Mouse (Mus musculus) forebrain, embryonic 14.5 days (tissue): ENCODE results near the gene Serpini1. TPM values are rescaled to one million over a fixed set of nuclear protein-coding genes. Genes with fewer than 3 reads are reported as not detected.

ENCODE experiments used
- ATAC-seq: fragments of 200-750 bp; cut with Nextera tagmentation; 2 replicates; pipeline ENCODE4 v1.8.0; 2017; ENCODE audit warnings: mild to moderate bottlenecking, moderate library complexity
- DNase-seq: peaks from one replicate; pipeline ENCODE4 v3.0.0-alpha.2; 2015; ENCODE audit warnings: low spot score
- H3K27ac ChIP-seq: fragments of 300-500 bp; sonication (generic); 2 replicates; pipeline ENCODE4 v1.5.1; 2014; ENCODE audit warnings: low read depth, mild to moderate bottlenecking, control low read depth, low read length, moderate library complexity
- H3K27me3 ChIP-seq: fragments of 300-500 bp; sonication (generic); replicated peaks from 2 replicates; pipeline ENCODE4 v1.6.1; 2014; ENCODE audit warnings: low read length, control low read depth, mixed read lengths; ENCODE audit not compliant: control insufficient read depth, insufficient read depth
- H3K36me3 ChIP-seq: fragments of 300-500 bp; sonication (generic); 2 replicates; pipeline ENCODE4 v1.6.1; 2014; ENCODE audit warnings: low read length, control low read depth; ENCODE audit not compliant: control insufficient read depth, insufficient read depth
- H3K4me1 ChIP-seq: fragments of 300-500 bp; sonication (generic); 2 replicates; pipeline ENCODE4 v1.6.1; 2014; ENCODE audit warnings: antibody characterized with exemption, low read length, control low read depth; ENCODE audit not compliant: control insufficient read depth, insufficient read depth
- H3K4me2 ChIP-seq: fragments of 300-500 bp; sonication (generic); 2 replicates; pipeline ENCODE4 v1.6.1; 2014; ENCODE audit warnings: mild to moderate bottlenecking, control low read depth, low read length
- H3K4me3 ChIP-seq: fragments of 300-500 bp; sonication (generic); 2 replicates; pipeline ENCODE4 v1.5.1; 2014; ENCODE audit warnings: low read depth, low read length, control low read depth
- H3K9ac ChIP-seq: fragments of 300-500 bp; sonication (generic); 2 replicates; pipeline ENCODE4 v1.6.1; 2014; ENCODE audit warnings: mild to moderate bottlenecking, low read length, control low read depth, moderate library complexity
- H3K9me3 ChIP-seq: fragments of 300-500 bp; sonication (generic); replicated peaks from 2 replicates; pipeline ENCODE4 v1.6.1; 2016; ENCODE audit warnings: low read length, control low read depth, mixed read lengths; ENCODE audit not compliant: control insufficient read depth
- WGBS: fragments of 180-500 bp; shearing (Covaris S2); extraction: QIAGEN DNeasy Blood & Tissue Kit; methylation state at CpG from one replicate; pipeline ENCODE4 v1.1.7; 2014; 5-methylcytosine and 5-hydroxymethylcytosine counted together
- polyA plus RNA-seq: library from polyadenylated mRNA; unstranded; fragments of >200 nt; fragmentation: Nextera tagmentation; extraction: Ambion mirVana; gene quantifications from 2 replicates; pipeline ENCODE4 v1.2.1, GENCODE M21; 2014

The Serpini1 gene
- polyA plus RNA-seq, 1 experiment from 2014 or later = 119 TPM

- Histone ChIP-seq H3K9me3 (no peaks in the 10 kb centered on the region), H3K4me2 (no peak overlapping the region), H3K4me3 (no peak overlapping the region), H3K27me3 (no peaks in the 10 kb centered on the region), H3K36me3 (no peaks in the 10 kb centered on the region), H3K4me1 (peaks cover 4% of the 10 kb centered on the region; the same call in 1 of the 2 replicates), H3K9ac (no peak overlapping the region), H3K27ac (no peak overlapping the region)
- ATAC-seq (no peak), DNase-seq (no peak)
Observed at GRCm38 (mm10) chr3:75551248-75551647, 6.1 kb upstream of the Serpini1 start.

DNA sequence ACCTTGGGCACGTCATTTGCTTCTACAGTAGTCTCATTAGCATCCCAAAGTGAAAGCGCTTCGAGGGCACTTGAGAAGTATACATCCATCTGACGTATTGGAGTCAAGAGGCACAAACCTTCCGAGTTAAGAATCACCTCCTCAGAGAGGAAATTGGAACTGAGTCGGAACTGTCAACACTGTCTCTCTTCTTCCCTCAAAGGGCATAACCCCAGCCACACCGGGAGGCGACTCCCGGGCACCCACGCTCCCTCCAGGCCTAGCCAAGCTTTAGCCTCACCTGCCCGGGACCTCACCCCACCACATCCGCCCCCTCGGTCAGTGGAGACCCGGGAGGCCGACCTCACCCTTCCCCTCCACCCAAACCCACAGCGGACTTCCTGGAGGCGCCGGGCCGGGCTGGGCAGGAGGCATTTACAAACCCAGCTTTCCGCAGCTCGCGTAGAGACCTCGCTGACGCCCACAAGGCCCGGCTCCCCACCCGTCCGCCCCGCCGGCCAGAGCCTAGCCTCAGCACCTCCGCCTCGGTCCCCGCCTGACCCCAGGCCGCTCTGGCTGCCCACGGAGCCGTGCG, 1.1 kb upstream of the Serpini1 start:
- Histone ChIP-seq H3K4me1 (peaks cover 4% of the 10 kb centered on the region; the same call in 1 of the 2 replicates), H3K4me3 (peak overlapping the region; percentile 89), H3K27me3 (no peaks in the 10 kb centered on the region), H3K9me3 (no peaks in the 10 kb centered on the region), H3K9ac (peak overlapping the region; percentile 93), H3K36me3 (no peaks in the 10 kb centered on the region), H3K4me2 (peak overlapping the region; percentile 83), H3K27ac (peak overlapping the region; percentile 44; the same call in 1 of the 2 replicates)
- peak; percentile 21 for DNase-seq
- WGBS = under 1% methylated on average over 34 of the region's 36 CpGs
- ATAC-seq = peak; percentile 35

DNA sequence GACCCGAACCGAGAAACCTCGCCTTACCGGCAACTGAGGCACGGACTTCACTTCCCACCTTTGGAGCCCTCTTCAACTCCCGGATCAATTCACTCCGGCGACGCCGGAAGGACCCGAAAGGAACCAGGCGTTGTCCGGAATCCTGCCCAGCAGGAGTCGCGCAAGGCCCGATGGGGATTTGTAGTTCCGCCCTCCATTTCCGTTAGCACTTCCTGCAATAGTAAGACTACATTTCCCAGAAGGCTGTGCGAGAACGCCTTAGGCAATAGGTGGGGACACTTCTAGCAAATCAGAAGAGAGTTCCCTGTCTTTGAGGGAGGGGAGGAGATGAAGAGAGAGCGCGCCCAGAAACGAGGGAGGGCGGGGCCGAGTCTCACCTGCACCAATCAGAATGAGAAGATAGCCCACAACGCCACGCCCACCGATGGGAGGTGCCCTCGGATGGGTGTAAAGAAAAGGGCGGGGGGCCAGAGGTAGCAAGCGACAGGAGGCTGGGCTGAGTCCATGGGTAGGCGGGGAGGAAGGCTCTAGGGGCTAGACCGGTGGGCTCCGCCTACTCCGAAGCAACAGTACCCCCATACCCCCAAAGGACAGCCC, 554 bp upstream of the Serpini1 start, which contains the start of gene Pdcd10:
Pdcd10 (minus strand) TSS at position 162 of the 597 bp plus-strand sequence.
- WGBS = under 1% methylated on average over 35 of the region's 35 CpGs
- Histone ChIP-seq H3K27me3 (no peaks in the 10 kb centered on the region), H3K4me1 (peaks cover 4% of the 10 kb centered on the region; the same call in 1 of the 2 replicates), H3K4me2 (peak within 1 kb of the TSS; percentile 83), H3K4me3 (peak within 1 kb of the TSS; percentile 89), H3K9me3 (no peaks in the 10 kb centered on the region), H3K27ac (peak within 1 kb of the TSS; percentile 88), H3K36me3 (no peaks in the 10 kb centered on the region), H3K9ac (peak within 1 kb of the TSS; percentile 93)
- ATAC-seq (peak; percentile 96), DNase-seq (peak; percentile 100)

GRCm38 (mm10) chr3:75574074-75574473, 16.7 kb downstream of the Serpini1 start:
- Histone ChIP-seq H3K27ac (no peak overlapping the region), H3K27me3 (no peaks in the 10 kb centered on the region), H3K9ac (no peak overlapping the region), H3K4me3 (no peak overlapping the region), H3K9me3 (no peaks in the 10 kb centered on the region), H3K4me1 (no peaks in the 10 kb centered on the region), H3K4me2 (no peak overlapping the region), H3K36me3 (no peaks in the 10 kb centered on the region)
- 61% methylated on average over 2 of the region's 2 CpGs for WGBS
- ATAC-seq (no peak), DNase-seq (no peak)

DNA sequence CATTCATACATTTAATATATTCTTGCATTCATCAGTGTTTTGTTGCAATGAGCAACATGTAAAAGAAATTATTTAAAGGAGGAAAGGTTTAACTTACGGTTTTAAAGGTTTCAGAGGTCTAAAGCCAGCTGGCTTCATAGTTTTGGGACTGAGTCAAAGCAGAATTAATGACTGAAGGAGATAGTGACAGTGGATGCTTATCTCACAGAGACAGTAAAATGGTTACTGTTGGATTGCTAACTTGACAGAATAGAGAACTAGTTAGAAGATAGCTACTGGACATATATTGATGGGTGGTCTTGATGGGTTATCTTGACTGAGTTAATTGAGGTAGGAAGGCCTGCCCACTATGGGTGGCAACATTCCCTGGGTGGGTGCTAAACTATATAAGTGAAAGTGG, 18.2 kb downstream of the Serpini1 start:
- ATAC-seq (no peak), DNase-seq (no peak)
- Histone ChIP-seq H3K9ac (no peak overlapping the region), H3K4me2 (no peak overlapping the region), H3K9me3 (no peaks in the 10 kb centered on the region), H3K27me3 (no peaks in the 10 kb centered on the region), H3K4me1 (no peaks in the 10 kb centered on the region), H3K27ac (no peak overlapping the region), H3K4me3 (no peak overlapping the region), H3K36me3 (no peaks in the 10 kb centered on the region)
- WGBS = 92% methylated on average over 1 of the region's 1 CpGs

DNA sequence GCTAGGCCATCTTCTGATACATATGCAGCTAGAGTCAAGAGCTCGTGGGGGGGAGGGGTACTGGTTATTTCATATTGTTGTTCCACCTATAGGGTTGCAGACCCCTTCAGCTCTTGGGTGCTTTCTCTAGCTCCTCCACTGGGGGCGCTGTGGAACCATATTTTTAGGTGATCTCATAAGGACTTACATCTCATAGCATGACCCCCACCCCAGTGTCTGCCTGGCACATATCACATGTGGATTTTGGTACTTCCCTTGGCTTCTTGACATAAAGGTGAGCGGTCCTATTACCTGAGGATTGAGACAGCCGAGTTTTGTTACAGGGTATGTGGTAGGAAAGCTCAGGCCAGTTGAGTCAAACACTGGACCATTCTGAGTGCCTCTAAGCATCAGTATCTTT, 22.0 kb downstream of the Serpini1 start:
- H3K27ac ChIP-seq = no peak overlapping the region
- H3K4me3 ChIP-seq = no peak overlapping the region
- no peaks in the 10 kb centered on the region for H3K9me3 ChIP-seq
- ATAC-seq = no peak
- H3K27me3 ChIP-seq = no peaks in the 10 kb centered on the region
- H3K36me3 ChIP-seq = no peaks in the 10 kb centered on the region
- no peak overlapping the region for H3K9ac ChIP-seq
- no peak overlapping the region for H3K4me2 ChIP-seq
- no peak for DNase-seq
- H3K4me1 ChIP-seq = no peaks in the 10 kb centered on the region
- WGBS = 60% methylated on average over 4 of the region's 4 CpGs

DNA sequence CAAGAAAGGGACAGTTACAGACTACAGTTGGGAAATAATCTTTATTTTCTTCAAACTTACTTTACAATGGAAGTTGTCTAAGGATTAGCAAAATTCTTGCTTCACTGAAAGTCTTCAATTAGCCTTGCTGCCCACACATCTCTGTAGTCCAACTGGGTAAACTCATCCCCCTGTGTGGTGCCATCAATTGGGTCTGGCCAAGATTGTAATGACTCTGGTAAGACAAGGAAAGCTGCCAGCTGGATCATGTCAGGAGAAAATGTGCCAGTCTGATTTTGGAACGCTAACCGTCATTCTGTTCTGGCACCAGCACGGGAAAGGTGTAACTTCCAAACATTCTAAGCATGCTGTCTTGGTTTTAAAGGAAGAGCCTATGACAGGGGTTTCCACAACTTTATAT, 25.9 kb downstream of the Serpini1 start:
- 73% methylated on average over 3 of the region's 3 CpGs for WGBS
- Histone ChIP-seq H3K27ac (no peak overlapping the region), H3K4me3 (no peak overlapping the region), H3K9ac (no peak overlapping the region), H3K36me3 (no peaks in the 10 kb centered on the region), H3K27me3 (no peaks in the 10 kb centered on the region), H3K9me3 (no peaks in the 10 kb centered on the region), H3K4me1 (no peaks in the 10 kb centered on the region), H3K4me2 (no peak overlapping the region)
- peak; percentile 37; the same call in 1 of the 2 replicates for ATAC-seq
- DNase-seq = peak; percentile 55

DNA sequence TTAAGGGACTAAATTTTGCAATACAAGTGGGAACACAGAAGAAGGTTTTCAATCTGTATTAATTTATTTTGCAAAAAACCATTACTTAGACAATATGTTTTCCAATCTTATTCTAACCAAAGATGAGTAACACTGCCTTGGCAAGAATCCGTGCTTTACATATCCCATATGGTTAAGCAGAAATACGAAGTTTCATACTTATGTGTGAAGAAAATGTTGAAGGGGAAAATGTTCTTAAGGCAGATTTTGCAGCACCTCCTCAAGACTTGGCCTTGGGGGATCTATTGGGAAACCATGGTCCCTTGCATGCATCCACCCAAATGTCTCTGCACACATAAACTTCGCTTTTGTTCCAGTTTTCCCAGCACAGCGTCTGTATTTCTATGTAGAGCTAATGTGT, 27.6 kb downstream of the Serpini1 start:
- DNase-seq (peak; percentile 38), ATAC-seq (no peak; the same call in 1 of the 2 replicates)
- no peak overlapping the region for H3K9ac ChIP-seq
- no peaks in the 10 kb centered on the region for H3K36me3 ChIP-seq
- no peaks in the 10 kb centered on the region for H3K4me1 ChIP-seq
- no peak overlapping the region for H3K4me2 ChIP-seq
- no peak overlapping the region for H3K27ac ChIP-seq
- H3K9me3 ChIP-seq = no peaks in the 10 kb centered on the region
- H3K27me3 ChIP-seq = no peaks in the 10 kb centered on the region
- 86% methylated on average over 4 of the region's 4 CpGs for WGBS
- H3K4me3 ChIP-seq = no peak overlapping the region

GRCm38 (mm10) chr3:75611019-75611418, 53.7 kb downstream of the Serpini1 start:
- H3K9ac ChIP-seq = no peak overlapping the region
- 78% methylated on average over 7 of the region's 7 CpGs for WGBS
- no peak overlapping the region for H3K4me2 ChIP-seq
- no peak overlapping the region for H3K27ac ChIP-seq
- no peaks in the 10 kb centered on the region for H3K4me1 ChIP-seq
- no peaks in the 10 kb centered on the region for H3K9me3 ChIP-seq
- no peaks in the 10 kb centered on the region for H3K27me3 ChIP-seq
- DNase-seq = no peak
- no peak overlapping the region for H3K4me3 ChIP-seq
- ATAC-seq = no peak
- H3K36me3 ChIP-seq = no peaks in the 10 kb centered on the region
